Mouse (Mus musculus): ENCODE results near the gene Bnc2. TPM values are rescaled to one million over a fixed set of nuclear protein-coding genes. Genes with fewer than 3 reads are reported as not detected.

Gene Bnc2
- polyA plus RNA-seq (2014; fragmentation: Illumina TruSeq; extraction: RNeasy Lipid Tissue Mini Kit (QIAGEN cat#74804); ENCODE audit: low read depth, low replicate concordance), result 0.84 TPM

GRCm38 (mm10) chr4:84675171-84675973, at the start of gene Bnc2:
TSS of gene Bnc2 (minus strand) at chr4:84675275.

Other genes starting within 250 kb of the Bnc2 start
- 3.1 TPM for gene Cntln, start 209.0 kb upstream of the Bnc2 start, polyA plus RNA-seq (2014; fragmentation: Illumina TruSeq; extraction: RNeasy Lipid Tissue Mini Kit (QIAGEN cat#74804); ENCODE audit: low read depth, low replicate concordance)